Mouse (Mus musculus) testis, postnatal 14 days (tissue): ENCODE measurements around the gene Wap.

Experiments
- DNase-seq: peaks from one replicate; pipeline ENCODE4 v3.0.0; 2021; ENCODE audit warnings: low spot score

Wap gene

DNA sequence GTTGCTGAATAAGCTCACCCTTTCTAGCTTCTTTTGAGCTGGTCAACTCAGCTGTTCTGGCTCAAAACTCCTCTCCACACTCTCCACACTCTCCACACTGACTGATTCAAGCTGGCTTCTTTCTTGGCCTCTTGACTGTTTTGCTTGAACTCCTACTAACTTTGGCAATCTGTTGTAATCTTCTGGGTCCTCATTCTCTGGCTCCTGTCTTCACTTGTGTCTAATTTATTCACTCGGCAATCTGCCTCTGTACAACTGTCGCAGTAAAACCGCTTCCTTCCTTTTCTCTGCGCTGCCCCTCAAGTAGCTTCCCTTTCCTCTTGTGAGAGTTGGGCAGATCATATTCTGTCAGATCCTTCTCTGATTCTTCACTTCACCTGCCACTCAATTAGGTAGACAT, 10.7 kb downstream of the Wap start:
- no peak for DNase-seq

DNA sequence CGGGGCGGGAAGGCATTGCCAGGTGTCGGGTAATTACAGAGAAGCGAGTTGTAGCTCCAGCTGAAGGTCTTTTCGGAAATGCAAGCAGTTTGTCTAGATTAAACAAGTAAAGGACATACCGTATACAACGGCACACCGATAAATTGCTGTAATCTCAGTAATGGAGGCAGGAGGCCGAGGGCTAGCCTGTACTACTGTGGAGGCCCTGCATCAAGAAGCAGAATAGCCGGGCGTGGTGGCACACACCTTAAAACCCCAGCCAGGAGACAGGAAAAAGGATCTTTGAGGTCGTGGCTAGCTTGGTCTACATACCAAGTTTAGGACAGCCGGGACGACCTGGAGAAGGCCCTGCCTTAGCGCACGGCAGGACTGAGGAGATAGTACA, 12.1 kb downstream of the Wap start:
- no peak for DNase-seq

DNA sequence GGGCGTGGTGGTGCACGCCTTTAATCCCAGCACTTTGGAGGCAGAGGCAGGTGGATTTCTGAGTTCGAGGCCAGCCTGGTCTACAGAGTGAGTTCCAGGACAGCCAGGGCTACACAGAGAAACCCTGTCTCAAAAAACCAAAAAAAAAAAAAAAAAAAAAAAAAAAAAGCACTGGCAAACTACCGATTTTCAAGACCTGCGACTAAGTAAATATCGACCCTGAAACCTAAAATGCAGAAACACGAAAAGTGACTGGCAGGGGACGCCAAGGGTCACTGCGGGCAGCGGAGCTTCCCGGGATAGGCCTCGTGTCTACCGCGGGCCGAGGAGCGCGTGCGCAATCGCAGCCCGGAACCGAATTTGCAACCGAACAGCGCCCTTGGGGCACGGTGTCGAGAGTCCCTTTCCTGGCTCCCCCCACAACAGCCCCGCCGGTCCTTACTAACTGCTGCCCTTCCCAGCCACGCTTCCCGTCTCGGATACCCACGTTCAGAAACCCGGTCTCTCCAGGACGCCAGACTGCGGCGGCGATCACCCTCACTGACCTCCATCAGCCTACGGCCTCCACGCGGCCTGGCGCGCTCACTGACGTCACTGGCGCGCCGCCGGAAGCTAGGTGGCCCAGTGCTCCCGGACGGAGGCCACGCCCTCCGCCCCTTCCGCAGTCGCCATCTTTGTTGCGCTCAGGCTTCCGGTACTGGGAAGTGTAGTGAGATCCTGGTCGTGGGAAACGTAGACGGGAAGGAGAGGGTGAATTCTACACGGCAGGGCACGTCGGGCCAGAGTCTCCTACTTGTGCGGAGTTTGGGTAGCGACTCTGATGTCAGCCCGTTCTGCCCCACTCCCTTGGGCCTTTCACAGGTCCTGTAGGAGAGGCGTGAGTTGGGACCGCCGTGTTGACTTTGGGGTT, 12.7 kb downstream of the Wap start, which contains the start of gene Tbrg4:
Gene Tbrg4, minus strand, starts transcription at position 590 of the 910 bp plus-strand sequence.
- DNase-seq: peak; percentile 92

DNA sequence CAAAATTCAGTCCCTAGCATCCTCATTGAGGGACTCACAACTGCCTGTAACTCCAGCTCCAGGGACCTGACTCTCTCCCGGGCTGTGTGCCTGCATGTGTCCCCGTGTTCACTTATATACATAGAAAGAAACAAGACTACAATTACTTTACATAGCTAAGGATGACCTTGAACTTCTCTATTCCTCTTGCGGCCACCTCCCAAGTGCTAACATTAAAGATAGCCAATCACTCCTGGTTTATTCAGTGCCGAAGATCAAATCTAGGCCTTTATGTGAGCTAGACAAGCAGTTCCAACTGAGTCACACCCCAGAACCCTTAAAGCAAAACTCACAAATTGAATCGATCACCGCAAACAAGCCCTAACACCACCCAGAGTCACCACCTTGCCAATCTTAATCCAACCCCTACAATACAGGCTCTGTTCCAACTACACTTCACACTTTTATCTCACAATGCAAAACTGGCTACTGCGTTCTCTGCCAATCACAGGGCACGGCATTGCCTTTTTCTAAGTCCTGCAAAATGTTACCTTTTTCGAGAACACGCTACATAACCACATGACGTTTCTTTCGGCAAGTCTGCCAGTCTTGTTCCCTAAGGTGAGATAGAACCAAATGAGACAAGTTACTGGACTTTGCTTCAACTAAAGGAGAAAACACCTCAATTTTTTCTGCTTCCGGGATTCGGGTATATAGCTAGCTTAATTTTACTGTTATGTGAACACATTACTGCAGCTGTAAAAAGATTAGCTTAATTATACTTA, 13.6 kb downstream of the Wap start:
- no peak for DNase-seq

DNA sequence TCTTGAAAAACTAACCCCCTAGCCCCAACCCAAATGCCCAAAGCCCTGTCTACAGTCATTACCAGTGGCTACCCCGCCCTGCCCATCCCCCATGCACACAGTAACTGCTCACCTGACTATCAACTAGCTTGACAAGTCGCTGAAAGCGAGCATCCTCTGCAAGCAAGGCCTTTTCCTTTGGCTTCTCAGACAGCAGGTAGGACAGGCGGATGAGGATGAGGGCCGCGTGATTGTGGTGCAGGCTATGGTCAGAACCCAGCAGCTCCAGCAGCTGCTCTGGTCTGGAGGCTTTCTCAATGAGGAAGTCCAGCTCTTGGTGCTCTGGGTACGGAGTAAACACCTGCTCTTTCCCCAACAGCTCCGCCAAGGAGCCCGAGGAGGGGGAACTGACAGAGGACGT, 14.7 kb downstream of the Wap start:
- no peak for DNase-seq

DNA sequence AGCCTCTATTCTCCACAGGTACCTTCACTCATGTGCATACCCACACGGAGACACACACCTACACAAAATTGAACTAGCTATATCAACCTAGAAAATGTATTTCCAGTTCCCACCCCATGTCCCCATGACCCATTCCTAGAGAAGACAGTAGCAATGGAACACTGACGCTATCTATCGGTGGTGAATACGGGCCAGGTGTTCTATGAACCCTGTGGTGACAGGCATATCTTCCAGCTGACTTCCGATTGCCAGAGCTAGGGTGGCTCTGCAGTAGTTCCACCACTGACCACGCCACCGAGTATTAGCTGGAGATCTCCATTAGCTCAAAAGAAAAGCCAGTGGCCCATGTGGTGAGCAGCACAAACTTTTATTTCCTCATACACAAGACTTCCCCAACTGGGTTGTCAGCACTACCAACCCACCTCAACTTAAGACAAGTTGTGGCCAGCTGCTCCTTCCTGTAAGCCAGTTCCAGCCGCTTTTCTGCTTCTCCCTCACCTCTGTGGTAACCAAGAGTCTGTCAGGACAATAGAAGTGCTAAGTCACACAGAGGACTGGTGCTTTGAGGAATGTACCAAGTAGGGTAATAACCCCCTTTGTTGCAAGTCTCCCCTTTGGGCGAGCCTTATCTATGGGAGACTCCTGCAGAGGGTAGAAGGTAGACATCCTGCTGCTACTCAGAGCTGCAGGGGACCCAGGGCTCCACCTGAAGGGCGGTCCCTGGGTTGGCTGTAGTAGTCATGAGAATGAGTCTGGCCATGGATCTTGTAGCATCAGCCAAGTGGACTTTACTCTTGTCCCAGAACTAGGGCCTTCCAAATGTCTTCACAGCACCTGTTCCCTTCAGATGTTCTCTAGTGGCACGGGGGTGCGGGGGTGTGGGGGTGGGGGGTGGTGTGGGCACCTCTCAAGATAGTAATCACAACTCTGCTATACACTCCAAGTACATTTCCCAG, 22.9 kb downstream of the Wap start:
- DNase-seq: no peak

DNA sequence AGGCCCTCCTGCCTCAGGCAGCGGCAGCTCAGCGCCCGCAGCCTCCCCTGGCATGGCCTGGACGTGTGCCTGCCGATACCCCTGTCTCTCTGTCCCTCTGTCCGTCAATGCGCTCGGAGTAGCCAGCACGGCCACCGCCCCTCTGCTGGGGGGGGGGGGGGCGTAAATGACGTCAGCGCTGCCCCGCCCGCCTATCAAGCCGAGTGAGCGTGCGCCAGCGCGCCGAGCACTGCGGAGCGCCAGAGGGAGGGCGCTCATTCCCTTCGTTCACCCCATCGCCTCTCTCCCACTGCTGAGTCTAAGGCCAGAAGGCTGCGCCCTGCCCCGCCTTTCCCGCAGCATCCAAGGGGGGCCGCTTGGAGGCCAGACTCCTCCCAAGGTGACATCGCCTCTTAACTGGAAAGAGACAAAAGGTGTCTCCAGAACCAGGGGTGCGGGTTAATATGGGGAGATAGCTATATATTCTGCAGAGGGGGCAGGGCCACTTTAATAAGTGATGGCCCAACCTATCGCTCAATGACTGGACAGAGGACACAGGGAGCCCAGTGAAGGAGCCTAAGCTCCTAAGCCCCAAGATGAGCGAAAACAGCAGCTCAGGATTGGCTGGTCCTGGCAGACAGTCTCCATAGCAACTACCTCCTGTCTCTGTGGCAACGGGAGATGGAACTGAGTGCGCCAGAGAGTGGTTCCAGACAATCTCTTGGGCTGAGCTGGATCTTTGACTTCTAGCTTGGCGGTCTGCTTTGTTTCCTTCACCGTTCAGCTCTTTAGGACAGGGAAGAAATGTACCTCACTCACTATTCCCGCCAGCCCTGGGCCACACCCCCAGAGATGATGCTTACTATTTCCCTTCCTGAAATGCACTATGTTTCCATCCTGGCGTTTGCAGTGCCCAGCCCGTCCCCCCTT, 32.7 kb downstream of the Wap start, which contains the start of gene Nacad:
Gene Nacad, minus strand, starts transcription at position 563 of the 909 bp plus-strand sequence.
- DNase-seq: no peak

DNA sequence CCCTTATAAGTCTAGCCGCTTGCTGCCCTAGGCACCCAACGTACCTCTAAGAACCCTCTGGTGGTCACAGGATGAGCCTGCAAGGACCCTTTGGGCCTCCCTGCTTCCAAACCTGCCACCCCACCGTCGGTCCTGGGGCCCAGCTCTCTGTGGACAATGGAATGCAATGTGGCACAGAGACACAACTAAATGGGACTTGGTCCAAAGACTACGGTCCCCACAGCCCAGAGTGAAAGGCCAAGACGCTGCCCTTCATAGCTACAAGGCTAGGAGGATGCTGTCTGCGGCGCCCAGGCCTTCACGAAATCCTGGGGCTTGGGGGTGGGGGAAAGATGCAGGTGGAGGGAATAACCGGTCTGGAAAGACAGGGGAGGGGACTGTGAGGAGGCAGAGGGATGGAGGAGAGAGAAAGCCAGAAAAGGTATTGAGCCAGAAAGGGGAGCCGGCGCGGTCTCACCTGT, 33.4 kb downstream of the Wap start:
- DNase-seq: no peak

DNA sequence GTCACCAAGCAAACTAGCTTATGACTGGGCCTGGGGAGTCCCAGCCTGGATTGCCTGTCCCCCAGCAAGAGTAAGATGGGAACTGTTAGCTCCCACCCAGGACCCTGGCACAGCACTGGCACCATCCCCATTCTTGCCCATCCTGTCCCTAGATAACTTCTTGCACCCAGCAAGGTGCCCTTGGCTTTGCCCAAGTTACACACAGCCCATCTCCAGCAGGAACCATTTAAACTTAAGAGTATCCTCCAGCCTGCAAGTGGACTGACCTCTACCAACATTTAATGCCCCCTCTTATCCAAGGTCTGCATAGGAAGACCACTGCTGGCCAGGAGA, 33.9 kb downstream of the Wap start:
- DNase-seq: no peak

DNA sequence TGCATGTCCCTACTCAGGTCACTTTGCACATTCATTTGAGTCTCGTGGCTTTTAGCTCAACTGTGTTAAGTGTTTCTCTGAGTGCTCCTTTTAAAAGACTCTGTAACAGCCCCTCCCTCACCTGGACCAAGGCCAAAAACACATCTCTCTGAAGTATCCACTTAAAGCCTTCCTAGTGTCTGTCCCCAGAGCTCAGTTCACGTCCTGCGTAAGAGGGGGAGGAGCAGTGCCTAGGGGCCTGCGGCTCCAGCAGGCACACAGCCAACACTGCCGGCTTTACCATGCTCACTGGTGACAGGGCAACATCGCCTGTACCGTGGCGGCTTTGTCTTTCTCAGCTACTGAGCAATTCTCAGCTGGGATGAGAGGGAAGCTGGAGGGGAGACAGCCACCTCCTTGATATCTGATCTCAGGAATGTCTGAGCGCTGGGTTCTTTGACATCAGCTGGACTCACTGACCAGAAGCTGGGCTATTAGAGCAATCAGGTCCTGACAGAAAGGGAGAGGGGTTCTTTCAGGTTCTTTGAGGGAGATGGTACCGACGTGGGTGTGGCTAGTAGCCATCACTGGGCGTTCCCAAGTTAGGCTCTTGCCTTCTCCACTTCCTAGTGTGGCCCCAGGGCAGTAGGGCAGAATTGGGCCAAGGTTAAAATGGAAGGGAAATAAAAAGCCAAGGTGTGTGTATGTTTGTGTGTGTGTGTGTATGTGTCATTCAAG, 34.4 kb downstream of the Wap start:
- DNase-seq: no peak

DNA sequence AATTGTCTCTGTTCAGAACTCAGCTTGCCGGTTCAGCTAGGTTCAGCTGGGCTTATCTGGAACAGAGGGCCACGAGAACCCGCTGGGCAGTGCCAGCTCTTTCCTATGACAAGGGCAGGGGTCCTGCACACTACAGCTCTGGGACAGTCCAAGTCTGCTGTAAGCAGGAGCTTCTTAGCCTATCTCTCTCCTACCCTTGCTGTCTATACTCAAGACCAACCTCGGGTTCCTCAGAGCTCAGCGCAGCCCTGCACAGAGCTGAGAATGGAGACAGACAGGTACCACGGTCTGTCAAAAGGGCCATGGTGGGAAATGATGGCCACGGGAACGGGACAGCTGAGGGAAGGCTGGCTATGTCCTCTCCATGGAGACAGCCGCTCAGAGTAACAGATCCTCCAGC, 35.2 kb downstream of the Wap start:
- DNase-seq: no peak

DNA sequence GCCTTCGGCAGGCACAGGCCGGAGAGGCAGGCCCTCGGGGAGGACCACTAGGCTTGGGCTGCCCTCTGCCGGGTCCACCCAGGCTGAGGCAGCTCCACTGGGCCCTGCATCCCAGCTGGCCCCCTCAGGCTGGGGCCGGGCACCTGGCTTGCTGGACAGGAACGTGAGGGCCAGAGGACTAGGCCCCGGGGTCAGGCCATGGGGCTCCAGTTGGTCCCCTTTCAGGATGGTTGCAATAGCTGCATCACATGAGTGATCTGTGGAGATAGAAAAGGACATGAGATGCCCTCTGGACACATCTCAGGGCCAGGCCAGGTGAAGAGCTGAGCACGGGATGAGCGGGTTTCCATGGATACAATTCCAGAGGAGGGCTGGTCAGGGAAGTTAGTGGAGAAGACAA, 35.8 kb downstream of the Wap start:
- DNase-seq: no peak

DNA sequence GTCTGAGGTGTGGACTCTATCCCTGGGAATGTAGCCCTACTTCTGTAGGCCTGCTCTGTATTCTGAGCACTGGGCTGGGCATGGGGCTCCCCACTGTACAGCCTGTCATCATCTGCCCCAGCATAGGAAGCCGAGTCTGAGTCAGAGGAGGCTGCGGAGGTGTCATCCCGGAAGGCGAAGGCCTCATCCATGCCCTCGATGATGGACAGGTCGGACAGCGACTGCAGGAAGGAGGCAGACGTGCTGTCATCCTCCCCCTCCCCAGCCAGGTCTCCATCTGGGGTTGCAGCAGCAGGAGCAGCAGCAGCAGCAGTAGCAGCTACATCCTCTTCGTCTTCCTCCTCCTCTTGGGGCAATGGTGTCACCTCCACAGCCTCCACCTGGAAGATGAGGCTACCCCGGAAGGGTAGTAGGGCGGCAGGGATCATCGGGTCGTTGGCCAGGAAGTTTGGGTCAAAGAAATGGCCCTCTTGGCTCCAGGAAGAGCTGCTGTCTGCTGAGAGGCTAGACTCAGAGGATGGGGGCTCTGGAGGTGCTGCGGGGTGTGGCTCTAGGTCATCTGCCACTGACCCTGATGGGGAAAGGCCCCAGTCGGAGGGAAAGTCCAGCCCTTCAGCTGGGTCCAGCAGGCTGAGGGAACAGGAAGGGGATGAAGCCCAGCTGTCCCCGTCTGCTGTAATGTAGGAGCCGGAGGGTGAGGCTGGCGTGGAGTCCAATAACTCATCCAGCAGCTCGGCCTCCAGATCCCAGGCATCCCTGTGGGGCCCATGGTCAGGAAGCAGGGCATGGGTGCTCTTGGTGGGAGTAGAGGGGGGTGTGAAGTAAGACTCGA, 36.6 kb downstream of the Wap start:
- DNase-seq: no peak

DNA sequence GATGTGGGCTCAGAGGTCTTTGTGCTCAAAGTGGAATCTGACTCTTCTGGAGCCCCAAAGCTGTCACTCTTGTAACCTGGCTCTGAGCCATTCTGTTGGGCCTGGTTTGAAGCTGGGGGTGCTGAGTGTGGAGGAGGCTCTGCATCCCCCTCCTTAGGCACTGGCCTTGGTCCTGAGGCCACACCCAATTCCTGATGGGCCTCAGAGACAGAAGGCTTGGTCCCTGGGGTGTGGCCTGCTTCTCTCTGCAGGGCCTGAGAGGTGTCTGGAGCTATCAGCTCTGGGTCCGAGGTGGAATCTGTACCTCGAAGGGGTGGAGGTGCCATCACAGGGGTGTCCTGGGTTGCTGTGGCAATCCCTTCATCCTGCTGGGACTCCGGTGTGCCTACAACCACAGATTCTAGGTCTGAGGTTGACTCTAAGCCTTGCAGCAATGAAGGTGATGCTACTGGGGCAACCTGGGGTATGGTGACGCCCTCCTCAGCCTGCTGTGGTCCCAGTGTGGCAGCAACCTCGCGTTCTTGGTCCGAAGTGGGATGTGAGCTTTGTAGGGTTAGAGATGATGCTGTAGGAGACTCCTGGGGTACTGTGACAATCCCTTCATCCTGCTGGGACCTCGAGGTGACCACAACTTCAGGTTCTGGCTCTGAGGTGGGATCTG, 38.0 kb downstream of the Wap start:
- no peak for DNase-seq

DNA sequence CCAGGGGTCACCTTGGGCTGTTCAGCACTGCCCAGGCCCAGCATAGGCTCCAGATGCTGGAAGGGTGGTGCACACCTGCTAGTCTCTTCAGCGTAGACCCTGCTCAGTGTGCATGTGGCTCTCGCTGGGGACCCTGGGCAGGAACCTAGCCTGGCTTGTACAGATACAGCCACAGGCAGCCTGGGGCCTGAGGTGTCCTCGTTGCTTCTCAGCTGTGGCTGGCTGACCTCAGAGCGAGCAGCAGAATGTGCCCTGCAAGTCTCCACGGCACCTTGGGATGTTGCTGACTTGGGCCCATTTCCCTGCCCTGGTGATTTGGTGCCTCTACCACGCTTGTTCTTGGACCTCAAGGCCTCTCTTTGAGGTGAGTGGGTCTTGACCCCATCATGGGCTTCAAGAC, 38.6 kb downstream of the Wap start:
- DNase-seq: no peak

DNA sequence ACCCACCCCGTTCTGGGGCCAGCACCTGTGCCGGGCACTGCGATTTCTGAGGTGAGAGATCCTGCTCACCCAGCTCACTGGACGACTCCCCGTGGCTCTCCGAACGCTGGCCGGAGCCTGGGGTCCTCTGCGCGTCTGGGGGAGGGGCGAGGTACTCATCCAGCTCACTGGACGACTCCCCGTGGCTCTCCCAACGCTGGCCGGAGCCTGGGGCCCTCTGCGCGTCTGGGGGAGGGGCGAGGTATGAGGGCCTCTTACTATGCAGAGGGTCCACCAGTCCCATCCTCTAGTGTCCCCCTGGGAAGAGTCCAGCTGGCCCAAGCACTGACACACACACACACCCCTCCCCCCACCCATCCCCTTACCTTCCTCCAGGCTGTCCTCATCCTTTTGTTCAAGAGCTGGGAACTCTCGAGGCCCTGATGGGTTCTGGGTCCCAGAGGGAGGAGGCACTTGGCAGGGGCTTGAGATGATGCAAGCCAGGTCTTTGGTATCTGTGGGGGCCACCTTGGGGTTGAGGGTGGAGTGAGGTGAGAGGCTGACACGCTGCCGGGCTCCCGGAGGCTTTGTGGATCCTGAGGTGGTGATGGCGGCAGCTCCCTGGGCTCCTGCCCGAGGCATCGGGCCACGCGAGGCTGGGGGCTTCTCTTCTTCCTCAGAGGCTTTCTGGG, 39.3 kb downstream of the Wap start:
- DNase-seq: no peak

DNA sequence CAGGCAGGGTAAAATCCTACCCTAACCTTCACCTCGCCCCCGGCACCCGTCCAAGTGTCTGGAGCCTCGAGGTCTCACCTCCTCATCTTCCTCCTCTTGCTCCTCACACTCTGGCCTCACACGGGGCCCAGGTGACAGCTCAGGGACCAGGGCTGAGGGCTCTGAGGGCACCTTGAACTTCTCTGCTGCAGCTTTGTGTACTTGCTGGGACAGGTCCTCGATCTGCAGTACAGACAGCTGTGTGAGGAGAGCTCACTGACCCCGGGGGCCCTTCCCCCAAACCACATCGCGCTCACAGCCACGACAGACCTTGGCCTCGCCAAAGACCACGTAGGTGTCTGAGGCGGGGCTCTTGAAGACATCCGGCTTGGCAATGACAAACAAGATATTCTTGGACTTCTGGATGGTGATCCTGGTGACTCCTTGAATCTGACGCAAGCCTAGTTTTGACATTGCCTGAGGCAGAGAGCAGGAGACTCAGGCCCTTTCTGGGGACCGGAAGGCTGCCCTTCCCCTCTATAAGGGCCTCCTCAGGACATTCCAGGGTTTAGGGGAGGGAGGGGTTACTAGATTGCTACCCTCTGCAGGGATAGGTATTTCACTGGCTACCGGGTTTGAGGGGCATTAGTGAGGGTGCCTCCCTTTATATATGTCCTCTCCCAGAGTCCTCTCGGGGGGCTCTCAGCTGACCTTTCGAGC, 40.1 kb downstream of the Wap start:
- DNase-seq: no peak

DNA sequence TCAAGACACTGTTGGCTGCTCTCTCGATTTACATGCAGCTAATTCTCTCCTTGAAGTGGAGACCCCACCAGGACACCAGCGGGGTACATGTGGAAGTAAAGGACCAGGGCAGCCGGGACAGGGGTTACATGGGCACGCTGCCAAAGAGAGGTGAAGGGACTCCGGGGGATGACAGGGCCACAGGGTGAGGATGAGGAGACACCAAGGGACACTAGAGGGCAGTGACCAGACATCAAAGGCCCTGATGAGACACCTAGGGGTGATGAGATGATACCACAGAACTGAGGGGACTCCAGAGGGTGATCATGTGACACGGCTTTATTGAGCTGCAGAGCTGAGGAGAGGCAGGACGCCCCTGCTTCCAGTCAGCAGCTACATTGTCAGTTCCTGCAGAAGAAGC, 40.9 kb downstream of the Wap start:
- no peak for DNase-seq
